Mouse (Mus musculus) megakaryocyte-erythroid progenitor cell, adult 5-6 weeks (primary cell): ENCODE measurements around the gene Nme2. TPM values are rescaled to one million over a fixed set of nuclear protein-coding genes. Genes with fewer than 3 reads are reported as not detected.
"Not testable (repeated sequence)": the region's sequence is repeated elsewhere in the genome, so short reads cannot be mapped to it uniquely, and the experiment has no call there.

Experiments used
- ATAC-seq: replicated peaks from 2 replicates; pipeline ENCODE4 v1.8.0; 2016; ENCODE audit warnings: mild to moderate bottlenecking, inconsistent platforms; ENCODE audit not compliant: severe bottlenecking, poor library complexity, low FRiP score, low TSS enrichment
- total RNA-seq, 2 experiments: library from RNA; stranded (forward) in 1 of 2; stranded (reverse) in 1 of 2; fragments of 200-1000, 215-1000 nt in 1 of 2; fragments of >200 nt in 1 of 2; fragmentation: Nextera tagmentation in 1 of 2; gene quantifications; 2 replicates each; pipeline ENCODE4 v1.2.3; 2014 to 2017

Nme2 gene
- total RNA-seq, 2 experiments from 2014 or later = 171 to 173 TPM

DNA sequence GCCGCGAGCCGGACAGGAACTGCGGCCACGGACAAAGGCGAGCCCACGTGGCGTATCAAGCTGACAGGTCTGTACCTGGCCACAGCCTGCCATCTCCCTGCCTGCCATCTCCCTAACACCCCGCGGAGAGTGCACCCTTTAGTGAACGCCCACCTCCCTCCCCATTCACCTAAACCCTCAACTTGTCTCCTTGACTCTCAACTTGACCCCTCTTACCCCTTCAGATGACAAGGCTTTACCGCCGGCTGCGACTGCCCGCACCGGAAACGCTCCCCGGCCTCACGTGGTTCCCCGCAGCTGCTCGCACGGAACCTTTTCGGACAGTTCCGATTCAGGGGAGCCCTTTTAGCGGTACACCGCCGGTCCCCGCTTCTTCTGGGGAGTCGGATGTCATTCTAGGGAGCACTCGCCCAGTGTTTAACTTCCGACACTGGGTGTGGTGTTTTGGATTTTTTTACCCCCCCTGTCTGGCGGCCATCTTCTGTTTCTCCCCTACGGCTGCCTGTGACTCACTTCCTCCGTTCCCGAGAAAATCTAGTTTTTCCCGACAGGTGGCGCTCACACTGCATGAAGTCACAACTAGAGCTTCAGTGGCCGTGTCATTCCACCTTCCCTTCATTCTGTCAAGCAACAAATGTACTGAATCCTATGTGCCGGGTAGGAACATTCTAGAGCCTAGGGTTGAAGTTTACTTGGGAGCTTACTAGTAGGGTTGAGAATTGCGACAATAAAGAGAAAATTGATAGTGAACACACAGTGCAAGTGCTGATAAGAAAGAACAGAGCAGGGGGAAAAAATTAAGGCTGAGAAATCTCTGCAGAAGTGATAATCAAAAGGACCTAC is 12.2 kb upstream of the Nme2 start, which contains the start of the genes Gm20390 and Nme1:
Gene Gm20390, minus strand, starts transcription at position 289 of the 843 bp plus-strand sequence.
Gene Nme1, minus strand, starts transcription at position 517 of the 843 bp plus-strand sequence.
- ATAC-seq = peak; percentile 95

DNA sequence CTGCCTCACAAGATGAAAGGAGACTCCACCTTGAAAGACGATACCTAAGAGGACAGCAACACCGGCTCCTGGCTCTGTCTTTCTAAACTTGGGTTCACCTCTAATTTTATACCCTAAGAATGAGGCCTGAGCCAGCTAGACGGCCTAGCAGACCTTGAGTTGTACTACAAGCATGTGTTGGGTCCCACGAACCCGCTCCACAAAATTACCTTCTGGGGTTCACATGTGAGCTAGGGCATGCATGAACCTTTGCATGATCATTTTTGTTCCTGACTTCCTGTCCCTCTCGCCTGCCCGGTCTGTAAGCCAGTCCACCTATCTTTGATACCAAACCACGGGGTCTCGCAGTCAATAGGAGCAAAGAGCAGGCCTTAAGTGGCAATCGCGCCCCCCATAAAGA is 11.3 kb upstream of the Nme2 start:
- no peak for ATAC-seq

DNA sequence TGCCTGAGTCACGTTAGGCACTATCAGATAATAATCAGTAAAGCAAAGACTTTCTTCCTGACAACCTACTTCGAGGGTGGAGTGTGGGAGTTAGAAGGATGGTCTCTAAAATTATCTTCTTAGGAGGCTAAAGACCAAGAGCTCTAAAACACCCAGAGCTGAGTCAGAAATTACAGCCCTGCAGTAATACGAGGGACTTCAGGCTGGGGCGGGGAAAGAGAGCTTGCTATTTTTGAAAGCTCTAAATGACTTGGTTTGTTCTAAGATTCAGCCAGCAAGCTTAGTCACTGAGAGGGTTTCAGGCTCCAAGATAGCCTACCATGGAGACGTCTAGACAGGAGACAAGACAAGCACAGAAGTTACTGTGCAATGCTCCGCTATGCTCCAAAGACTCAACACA is 9.3 kb upstream of the Nme2 start:
- ATAC-seq = no peak

DNA sequence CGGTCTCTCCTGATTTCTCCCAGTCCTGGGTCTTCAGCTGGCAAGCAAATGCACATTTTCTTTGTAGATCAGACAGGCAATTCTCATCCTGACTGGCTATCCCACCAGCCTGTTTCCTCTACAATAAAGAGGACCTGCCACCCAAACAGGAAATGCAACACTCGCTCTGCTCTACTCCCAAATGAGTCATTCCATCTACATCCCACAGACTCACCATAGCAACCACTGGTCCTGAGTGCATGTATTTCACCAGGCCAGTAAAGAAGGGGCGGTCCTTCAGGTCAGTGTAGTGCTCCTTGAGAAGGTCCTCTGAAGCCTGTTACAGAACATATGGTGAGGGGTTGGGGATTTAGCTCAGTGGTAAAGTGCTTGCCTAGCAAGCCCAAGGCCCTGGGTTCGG is 7.0 kb upstream of the Nme2 start:
- ATAC-seq = no peak

DNA sequence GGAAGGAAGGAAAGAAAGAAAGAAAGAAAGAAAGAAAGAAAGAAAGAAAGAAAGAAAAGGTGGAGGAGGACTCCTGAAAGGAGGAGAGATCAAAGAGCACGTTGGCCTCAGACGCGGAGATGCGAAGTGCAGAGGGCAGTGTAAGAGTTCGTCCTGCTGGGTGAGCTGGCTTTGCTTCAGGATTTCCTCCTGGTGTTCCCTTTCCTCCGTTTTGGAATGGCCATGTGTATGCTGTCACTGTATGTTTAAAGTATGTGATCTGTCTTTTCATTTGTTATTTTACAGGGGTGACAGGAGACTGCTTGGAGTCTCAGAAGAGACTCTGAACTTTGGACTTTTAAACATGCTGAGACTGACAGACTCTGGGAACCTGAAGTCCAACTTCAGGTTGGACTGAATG is 5.4 kb upstream of the Nme2 start:
- ATAC-seq = no peak

DNA sequence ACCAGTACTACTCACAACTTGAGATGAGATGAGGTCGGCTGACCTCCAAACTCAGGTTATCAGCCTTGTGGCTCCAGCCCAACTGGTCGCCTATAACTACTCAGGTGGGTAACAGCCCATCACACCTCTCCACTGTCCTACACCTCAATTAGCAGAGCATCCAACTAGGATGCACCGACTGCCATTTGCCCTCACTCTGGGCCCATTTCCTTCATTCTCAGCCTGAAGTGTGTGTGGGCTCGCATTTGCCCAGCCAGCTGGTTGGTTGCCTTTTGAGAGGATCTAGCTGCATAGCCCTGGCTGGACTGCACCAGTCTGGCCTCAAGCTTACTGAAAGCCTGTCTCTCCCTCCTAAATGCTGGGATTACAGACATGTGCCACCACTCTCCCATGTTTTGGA is 1.7 kb upstream of the Nme2 start:
- ATAC-seq = no peak

DNA sequence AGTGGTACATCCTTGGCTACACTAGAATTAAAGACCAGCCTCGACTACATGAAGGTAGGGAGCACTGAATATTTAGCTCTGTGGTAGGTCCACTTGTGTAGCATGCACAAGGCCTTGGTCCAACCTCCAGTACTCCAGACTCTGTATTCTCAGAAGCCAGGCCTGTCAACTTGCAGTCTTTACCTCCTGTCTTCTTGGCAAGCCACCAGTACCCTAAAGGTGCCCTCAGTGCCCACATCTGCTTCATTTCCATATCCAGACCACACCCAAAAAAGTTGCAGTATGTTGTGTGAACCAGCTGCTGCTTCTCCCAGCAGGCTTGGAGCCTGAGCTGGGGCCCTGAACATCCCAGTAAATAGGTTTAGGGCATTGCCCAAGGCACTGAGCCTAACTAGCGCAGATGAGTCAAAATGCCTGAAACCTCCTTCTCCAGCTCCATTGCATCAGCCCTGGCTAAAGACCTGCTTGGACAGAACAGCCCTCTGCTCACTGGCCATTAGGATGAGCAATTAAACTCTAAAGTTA is 1.0 kb upstream of the Nme2 start:
- no peak for ATAC-seq

DNA sequence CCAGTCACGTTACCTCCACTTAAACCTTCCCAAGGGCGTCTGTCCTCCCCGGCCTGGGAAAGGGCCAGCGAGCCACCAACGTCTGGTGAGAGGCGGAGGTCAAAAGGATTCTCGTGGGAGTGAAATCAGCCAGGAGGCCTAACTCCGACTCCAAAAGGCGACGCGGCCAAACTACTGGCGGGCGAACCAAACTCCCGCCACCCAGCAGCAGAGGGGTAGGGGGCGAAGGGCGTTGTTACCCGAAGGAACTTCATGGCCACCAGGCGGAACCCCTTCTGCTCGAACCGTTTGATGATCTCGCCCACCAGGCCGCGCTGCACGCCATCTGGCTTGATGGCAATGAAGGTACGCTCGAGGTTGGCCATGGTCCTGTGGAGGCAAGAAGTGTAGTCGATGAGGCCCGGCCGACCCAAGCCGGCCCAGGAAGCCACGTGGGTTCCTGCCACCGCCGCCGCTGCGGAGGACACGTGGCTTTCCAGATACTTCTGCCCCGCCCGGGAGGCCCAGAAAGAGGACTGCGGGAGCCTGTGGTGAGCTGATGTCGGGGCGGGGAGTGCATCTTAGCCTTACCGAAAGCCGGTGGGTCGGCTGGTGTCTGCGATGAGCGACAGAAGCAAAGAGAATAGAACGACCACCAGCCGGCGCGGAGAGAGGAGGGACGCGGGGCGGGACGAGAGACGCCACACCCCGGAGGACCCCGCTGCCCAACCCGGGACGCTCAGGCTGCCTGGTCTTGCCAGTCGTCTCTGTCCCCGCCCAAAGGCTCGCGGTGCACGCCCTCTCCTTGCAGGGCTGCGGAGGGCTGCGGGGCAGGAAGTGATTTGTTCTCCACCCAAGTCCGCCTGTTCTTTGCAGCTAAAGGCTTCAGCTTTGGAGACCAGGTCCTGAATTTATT is 556 bp downstream of the Nme2 start:
- peak; percentile 95 for ATAC-seq

DNA sequence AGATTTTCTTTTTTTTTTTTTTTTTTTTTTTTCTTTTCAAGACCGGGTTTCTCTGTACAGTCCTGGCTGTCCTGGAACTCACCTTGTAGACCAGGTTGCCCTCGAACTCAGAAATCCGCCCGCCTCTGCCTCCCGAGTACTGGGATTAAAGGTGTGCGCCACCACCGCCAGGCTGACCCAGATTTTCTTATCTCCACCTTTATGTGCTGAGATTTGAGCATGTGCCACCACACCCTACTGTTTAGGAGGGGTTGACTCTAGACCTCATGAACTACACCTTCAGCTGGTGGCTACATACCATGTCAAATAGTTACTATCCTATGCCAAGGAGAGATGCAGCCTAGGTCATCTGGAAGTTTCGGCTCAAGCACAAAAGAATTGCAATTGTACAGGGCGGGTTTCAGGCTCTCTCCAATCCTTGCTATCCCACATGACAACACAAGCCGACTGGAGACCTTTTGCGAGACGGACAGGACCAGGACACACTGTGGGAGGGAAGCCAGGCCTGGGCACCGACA is 1.3 kb downstream of the Nme2 start:
- ATAC-seq = 0 out of 2 replicates have a peak, but pooled peaks have one; percentile 9

DNA sequence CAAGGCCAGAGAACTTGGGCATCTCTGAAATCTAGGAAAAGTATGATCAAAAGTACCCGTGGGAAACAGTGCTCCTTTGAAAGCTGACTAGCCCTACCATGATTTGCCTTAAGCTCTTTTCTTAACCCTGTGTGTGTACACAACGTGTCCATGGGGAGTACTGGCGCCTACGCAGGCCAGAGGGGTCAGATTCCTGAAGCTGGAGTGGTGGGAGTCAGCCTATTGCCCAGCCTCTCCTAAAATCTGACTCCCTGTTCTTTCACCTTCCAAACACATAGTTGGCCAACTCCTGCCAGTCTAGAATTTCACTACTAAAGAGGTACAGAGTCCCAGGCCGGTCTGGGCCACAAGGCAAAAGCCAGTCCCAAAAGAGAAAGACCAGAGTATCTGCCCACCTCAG is 3.7 kb downstream of the Nme2 start:
- ATAC-seq = no peak

DNA sequence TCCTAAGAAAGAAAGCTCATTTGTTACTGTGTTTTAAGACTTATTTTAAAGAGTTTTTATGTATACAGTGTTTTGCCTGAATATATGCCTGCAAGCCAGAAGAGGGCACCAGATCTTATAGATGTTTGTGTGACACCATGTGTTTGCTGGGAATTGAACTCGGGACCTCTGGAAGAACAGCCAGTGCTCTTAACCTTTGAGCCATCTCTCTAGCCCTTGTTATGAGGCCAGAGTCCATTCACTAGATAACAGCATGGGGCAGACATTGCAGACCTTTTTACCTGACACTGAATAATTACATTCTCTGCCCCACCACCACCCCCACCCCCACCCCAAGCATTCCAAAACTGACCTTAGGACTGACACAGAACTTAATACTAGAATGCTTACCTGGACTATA is 6.0 kb downstream of the Nme2 start:
- ATAC-seq = no peak

DNA sequence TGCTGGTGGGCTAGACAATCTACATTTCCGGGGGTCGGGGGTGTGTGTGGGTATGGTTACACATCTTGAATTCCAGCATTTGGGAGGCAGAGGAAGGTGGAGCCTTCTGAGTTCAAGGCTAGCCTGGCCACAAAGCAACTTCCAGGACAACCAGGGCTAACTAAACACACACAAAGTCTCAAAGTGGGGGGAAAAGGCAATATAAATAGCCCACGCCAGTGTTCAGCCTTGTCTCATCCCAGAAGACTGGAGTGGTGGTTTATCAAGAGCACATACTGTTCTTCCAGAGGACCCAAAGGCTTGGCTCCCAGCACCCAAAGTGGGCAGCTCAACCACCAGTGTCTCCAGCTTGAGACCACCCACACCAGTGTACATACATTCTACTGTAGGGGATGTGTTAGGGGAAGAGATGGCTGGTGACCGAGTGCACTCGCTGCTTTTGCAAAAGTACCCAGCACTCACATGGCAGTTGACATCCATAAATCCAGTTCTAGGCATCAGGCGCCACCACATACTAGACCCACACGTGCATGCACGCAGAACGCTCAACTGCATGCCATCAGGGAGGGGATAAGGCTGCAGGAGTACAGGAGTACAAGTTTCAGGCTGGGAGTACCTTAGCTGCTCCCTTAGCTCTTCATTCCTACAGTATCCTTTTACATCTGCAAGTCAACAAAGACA is 7.0 kb downstream of the Nme2 start:
- no peak for ATAC-seq

DNA sequence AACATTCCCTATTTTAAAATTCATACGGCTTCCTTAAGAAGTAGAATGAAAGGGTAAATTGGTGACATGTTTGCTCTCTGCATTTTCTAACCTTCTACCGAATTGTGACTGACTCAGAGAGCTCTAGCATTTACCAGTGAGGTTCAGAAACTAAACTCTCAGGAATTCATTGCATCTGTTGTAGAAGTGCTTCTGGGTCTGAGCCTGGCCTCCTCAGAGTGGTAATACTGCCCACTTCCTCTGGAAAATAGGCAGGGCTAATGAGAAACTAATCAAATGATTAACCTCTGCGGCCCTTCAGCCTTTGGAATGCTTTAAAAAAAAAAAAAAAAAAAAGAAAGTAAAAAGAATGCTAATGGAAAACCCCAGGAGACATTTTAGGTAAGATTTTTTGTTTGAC is 11.1 kb downstream of the Nme2 start:
- no peak for ATAC-seq

DNA sequence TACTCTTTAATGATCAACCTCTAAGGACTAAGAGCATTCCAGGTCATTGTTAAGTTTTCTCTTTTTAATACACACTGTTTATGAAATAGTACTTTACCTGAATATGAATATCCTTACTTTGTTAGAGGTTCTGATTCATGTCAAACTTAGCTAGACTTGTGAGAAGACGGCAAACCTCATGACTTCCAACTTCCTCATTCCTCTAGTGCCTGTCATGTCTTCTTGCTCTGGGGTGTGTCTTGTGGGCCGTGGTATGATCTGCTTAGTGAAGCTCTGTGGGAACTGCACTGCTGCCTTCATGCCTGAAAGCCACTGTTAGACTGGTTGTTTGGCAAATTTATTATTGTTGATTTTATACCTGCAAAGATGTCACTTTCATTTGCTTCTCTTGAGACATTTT is 15.2 kb downstream of the Nme2 start:
- no peak for ATAC-seq

DNA sequence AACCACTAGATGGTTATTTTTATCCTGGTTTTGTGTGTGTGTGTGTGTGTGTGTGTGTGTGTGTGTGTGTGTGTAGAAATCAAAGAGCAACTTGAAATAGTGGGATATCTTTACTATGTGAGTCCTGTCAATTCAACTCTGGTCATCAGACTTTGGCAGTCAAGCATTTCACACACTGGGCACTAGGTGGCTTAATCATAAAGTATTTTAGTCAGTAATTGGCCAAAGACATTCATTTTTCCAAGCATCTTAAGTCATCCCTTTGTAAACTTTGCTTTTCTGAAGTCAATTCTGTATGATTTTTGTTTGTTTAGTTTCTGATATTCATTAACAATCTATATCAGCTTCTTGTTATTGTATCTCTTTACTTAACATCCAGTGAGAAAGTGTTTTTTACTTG is 27.0 kb downstream of the Nme2 start:
- no peak for ATAC-seq

DNA sequence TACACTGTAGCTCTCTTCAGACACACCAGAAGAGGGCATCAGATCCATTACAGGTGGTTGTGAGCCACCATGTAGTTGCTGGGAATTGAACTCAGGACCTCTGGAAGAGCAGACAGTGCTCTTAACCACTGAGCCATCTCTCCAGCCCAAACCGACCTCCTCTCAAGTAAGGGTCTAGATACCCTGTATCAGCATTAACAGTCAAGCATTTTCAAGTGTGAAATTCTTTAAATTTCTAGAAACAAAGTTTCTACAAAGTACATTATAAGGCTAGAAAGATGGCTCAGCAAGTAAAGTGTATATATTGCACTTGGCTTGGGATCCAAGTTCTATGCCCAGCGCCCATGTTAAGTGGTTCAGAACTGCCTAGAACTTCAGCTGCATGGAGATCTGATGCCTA is 41.0 kb downstream of the Nme2 start:
- ATAC-seq = not testable (repeated sequence)

DNA sequence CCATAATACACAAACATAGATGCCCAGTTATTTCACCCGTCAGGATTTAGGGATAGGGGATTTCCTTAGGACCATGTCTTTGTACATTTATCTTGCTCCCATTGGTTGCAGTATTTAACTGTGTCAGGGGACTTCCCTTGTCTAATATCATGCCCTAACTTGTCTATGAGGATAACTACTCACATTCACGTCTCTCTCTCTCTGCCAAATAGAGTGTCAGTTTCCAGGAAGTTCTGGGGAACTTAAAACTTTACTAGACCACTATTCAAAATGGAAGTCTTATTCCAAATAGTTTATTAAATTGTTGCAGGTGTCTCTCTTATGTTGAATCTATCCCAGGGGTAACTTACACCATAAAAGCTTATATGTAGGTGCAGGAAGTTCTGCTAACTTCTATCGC is 44.5 kb downstream of the Nme2 start:
- no peak for ATAC-seq

DNA sequence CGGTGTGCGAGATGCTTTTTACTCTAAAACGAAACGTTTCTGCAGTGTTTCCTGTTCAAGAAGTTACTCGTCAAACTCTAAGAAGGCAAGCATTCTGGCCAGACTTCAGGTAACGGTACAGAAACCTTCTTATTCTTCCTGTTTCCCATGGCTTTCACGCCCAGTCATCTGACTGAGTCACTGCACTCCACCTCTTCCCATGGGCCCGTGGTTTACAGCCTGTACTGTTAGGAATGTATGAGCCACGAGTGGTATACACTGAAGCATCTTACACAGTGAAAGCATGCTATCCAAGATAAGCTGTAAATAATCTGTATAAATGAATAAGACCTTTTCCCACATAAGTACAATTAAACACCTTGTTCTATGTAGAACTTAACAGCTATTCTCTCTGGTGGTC is 47.2 kb downstream of the Nme2 start:
- ATAC-seq = no peak

DNA sequence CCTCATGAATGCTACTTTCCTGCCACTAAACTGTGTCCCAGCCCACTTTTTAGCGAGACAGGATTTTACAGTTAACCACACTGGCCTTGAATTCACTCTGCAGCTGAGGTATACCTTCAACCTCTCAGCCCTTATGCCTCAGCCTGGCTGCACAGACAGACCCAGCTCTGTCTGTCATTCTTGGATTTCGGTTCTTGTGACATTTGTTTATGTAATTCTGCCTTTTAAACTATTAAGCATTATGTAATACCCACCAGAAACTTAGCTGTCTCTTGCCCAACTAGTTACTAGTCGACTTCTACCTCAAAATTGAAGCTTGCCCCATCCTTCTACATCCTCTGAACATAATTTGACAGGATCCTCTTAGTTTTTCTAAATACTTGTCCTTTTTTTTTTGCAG is 48.2 kb downstream of the Nme2 start:
- no peak for ATAC-seq

DNA sequence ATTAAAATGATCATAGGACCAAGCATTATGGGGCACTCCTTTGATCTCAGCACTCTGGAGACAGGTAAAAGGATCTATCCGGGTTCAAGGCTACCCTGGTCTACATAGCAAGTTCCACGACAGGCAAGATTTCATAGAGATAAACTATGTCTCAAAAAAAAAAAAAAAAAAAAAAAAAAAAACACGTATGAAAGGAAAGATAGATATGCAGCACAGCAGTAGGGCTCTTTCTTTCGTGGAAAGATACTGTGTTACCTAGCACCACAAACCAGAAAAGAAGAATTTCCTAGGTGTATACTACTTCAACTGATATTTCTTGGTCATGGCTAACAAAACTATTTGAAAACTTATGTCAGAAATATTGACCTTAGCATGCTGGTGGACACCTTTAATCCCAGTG is 49.2 kb downstream of the Nme2 start:
- ATAC-seq = no peak
